Mouse (Mus musculus) cerebellum, adult 9-10 months (tissue): Measurements from ENCODE around the gene Myh6.
"Not testable (repeated sequence)": the region's sequence is repeated elsewhere in the genome, so short reads cannot be mapped to it uniquely, and the experiment has no call there.

ENCODE experiments used
- DNase-seq: peaks from one replicate; pipeline ENCODE4 v3.0.0; 2022

Gene Myh6

DNA sequence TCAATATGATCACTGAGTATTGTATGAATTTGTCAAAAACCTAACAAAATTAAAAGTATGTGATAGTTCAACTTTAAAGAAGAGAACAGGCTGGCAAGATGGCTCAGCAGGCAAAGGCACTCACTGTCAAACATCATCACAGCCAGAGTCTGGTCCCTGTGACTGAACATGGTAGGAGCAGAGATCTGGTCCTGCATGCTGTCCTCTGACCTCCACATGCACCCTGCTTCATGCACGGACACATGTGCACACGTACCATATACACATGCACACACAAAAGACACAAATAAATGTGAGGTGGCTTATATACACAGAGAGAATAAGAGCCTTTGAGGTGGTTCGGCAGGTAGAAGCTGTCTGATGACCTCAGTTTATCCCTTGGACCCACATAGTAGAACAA, 11.2 kb downstream of the Myh6 start:
- no peak for DNase-seq

DNA sequence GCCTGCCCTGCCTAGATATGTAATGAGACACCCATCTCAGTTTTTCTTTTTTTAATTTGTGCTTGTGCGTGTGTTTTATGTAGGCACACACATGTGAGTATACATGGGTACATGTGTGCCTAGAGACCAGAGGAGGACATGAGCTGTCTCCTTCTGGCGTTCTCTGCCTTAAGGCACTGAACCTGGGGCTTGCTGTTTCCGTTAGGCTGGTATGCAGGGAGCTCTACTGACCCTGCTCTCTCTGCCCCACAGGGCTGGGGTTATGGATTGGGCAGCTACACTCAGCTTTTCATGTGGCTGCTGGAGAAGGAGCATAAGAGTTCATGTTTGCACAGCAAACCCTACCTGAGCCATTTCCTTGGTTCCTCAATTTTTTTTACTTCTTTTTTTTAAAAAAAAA, 12.3 kb downstream of the Myh6 start:
- no peak for DNase-seq

DNA sequence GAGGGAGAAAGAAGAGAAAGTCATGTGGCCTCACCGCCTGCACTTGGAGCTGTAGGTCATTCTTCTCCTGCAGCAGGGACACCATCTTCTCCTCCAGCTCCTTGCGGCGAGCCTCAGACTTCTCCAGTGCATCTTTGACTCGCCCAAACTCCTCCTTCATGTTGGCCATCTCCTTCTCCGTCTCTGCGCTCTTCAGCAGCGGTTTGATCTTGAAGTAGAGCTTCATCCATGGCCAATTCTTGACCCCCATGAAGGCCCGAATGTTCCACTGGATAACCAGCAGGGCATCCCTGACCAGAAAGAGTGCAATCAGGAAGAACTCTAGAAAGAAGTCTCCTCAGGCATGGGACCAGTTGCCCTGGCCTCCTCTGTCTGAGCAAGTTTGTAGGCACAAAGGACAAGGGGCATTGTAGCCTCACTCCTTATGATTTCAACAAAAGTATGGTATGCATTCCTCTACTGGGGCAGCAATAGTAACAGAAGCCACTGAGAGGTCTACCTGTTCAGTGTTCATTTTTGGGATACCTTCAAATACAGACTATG, 13.0 kb downstream of the Myh6 start:
- no peak for DNase-seq

DNA sequence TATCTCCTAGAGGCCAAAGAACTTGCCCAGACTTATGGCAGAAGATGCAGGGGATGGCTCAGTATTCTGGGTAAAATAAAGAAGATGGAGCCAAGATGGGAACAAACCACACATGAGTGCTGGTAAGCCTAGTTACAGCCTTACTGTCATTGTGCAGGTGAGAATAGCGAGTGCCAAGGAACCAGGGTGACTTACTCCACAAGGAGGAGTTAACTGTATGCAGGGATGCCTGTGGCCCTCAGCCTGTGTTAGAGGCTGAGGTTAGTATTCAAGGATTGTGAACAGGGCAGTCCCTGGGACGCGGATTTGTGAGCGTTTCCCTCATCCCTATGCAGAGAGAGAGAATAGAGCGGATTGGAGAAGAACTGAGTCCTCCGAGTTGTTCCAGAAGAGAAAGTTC, 15.1 kb downstream of the Myh6 start:
- DNase-seq: no peak

DNA sequence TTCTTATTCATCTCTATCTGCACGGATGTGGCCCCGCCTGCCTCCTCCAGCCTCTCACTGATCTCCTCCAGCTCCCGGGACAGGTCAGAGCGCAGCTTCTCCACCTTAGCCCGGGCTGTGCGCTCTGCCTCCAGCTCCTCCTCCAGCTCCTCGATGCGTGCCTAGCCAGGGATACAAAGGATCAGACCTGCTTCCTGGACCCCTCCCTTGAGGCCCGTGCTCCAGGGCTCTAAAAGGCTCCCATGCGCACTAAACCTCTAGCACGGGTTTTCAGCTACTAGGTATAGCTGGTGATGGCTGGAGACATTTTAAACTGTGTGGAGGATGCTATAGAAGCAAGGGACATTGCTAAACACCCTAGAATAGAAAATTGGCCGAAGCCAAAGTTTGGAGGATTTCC, 16.2 kb downstream of the Myh6 start:
- DNase-seq: no peak

DNA sequence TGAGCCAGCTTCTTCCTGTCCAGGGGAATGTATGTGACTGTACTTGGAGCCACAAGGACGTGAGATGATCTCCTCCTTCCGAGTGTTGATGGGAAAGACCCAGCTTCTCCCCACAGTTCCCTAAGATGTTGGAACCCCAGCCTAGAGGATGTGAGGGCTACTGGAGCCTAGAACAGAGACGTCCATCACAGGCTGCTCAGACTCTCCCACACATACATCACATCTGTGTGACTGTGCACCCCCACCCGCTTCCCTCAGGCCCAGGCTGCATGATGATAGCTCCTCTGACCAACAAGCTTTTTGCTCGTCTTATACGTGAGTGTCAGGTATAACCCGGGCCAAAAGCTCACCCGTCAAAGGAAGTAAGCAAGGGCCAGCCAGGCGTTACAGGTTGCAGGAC, 17.9 kb downstream of the Myh6 start:
- DNase-seq: no peak

DNA sequence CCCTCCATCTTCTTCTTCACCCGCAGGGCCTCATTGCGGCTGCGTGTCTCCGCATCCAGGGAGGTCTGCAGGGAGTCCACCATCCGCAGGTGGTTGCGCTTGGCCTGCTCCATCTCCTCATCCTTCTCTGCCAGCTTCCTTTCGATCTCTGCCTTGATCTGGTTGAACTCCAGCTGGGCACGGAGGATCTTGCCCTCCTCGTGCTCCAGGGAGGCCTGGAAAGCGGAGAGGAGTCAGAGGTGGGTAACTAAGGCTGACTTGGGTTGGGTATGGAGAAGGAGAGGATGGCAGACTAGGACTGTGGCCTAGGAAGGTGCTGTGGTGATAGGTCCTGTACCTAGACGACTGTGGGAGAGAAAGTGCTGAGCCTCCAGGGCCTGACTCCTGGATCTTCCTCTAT, 19.7 kb downstream of the Myh6 start:
- DNase-seq: not testable (repeated sequence)

DNA sequence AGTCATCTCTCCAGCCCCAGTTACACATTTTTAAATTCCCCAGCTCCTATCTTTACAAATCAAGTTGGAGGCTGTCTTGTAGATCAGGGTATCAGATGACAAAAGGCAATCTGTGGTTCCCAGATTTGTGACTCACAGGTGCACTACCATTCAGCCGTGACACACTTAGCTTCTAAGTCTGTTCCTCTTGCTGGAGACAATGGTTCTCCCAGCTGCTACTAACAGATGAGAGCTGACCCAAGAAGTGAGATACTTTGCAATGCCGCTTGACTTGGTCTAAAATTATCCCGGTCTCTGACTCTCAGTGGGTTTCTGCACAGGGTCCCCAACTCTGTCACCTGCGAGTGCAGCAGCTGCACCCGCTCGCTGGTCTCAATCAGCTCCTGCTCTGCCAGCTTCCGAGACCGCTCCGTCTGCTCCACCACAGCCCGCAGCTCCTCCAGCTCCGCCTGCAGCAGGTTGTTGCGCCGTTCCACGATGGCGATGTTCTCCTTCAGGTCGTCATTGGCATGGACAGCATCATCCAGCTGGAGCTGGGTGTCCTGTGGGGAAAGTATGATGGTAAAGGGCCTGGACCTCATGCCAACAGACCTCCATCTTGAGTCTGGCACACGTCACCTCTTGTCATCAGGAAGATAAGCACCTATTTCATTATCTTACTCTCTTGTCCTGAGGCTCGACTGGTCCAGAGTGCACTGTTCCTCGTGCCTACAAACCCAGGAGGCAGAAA, 20.6 kb downstream of the Myh6 start:
- DNase-seq: no peak

DNA sequence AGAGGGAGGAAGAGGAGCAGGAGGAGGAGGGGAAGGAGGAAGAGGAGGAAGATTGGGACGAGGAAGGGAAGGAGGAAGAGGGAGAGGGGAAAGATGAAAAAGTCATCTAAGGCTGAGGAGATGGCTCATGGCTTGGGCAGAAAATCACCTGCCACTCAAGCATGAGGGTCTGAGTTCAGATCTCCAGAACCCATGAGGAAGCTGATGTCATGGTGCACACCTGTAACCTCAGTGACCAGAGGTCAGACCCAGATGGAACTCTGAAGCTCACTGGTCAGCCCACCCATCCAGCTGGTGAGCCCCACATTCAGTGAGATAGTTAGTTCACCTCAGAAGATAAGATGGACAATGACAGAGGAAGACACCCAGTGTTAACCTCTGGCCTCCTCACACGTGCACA, 21.8 kb downstream of the Myh6 start:
- DNase-seq: no peak

DNA sequence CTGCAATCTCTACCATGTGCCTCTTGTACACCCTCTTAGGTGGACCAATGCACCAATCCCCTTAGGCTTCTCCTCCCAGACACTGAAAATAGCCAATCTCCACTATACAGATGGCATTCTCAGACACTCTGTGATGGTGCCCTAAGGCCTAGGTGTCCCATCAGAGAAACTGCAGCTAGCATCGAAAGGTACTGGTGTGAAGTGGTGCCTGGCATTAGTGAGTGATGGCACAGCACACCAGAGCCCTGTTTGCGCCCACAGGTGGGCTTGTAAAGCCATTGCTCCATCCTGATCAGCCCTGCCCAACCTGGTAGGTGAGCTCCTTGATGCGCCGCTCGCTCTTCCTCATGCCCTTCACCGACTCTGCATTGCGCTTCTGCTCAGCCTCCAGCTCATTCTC, 22.8 kb downstream of the Myh6 start:
- DNase-seq: no peak

DNA sequence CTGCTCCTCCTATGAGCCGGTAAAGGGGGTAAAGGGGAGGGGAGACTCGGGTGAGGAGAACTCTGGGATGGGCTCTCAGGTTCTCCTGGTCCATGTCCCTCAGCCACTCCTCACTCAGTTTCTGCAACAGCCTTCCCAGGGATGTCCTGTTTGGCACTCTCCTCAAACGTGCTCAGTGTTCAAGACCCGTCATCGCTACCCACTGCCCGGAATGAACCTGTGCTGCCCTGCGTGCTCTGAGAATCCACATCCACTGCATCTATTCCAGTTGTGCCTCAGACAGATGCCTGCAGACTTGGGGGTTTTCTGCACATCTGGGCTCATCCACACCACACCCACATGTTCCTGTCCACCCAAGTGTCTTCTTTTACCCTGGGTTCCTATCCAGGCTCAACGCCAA, 24.2 kb downstream of the Myh6 start:
- no peak for DNase-seq

DNA sequence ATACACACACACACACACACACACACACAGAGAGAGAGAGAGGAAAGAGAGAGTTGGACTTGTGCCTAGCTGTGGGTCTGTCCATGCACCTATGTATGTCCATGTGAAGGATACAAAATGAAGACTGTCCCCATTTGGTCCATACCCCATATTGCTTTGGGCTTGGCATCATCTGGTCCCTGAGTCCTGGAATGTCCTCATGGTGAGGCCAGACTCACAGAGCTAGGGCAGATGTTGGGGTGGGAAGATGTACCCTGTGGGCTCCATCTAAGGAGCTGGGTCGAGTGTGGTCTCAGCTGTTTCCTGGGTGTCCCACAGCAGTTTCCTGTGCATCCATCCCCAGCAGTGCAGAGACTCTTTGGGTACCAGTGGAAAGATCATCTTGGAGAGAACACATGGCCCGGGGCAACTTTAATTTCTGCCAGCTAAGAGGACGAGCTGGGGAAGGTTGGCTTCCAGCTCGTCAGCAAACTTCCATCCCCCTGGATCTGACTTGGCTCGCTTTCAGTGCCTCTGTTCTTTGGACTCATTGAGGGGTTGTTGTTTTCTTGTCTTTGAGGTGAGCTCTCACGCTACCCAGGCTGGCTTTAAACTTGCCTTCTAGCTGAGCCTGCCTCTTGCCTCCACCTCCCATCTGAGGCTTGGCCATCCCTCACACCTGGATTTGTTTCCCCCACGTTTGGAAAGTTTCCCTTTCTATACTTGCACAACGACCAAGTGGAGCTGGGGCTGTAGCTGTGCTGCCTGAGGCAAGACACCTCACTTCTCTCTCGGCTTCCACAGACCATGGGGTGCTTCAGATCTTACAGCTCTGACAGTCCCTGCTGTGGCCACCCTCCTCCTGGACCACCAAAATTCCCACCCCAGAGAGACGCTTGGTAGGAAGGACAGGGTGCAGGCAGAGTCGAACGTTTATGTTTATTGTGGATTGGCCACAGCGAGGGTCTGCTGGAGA, 25.4 kb downstream of the Myh6 start:
- DNase-seq: no peak

DNA sequence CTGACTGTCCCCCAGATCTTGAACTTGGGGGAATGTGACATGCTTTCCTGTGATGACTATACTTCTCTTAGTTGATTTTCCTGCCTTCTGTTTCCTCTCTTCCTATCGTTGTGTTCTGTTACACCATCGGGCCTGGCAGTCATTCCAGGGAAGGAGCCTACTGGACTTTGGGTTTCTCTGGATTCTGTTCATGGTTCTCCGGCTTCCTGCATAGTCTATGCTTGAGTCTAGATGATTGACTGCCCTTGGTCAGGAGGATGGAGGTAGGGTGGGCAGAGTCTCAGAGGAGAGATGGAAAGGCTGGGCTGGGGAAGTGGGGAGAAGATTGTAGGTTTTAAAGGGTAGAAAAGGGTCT, 26.6 kb downstream of the Myh6 start:
- no peak for DNase-seq

DNA sequence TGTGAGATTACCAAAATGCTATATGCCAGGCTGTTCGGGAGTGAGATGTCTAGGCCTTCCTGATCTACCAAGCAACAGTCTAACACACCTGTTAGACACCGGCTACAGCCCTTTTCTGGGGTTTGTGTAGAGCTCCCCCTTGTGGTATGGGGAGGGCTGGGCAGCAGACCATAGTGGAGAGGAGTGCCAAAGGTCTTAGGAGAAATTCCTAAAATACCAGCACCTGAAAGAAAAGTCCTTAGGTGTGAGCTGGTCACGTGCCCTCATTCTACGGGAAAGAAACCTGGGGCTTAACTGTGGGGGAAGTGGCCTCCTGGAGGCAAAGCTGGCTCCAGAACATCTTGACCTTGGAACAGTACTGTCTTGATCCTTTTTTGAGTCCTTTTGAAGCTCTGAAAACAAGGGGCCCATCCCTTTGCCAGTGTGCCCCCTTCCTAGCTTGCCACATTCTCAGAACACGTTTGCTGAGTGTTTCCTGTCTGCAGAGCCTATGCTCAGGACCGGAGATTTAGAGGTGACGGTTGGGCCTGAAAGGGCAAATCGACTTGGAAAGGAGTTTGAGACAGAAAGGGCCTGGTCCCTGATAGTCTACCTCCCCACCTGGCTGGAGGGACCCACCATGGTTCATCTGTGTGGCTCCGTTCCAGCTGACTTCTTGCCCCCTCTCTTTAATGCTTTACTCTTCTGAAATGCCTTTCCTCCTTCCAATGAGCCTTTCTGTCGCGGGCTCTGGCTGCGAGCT, 27.1 kb downstream of the Myh6 start:
- DNase-seq: peak; percentile 63

DNA sequence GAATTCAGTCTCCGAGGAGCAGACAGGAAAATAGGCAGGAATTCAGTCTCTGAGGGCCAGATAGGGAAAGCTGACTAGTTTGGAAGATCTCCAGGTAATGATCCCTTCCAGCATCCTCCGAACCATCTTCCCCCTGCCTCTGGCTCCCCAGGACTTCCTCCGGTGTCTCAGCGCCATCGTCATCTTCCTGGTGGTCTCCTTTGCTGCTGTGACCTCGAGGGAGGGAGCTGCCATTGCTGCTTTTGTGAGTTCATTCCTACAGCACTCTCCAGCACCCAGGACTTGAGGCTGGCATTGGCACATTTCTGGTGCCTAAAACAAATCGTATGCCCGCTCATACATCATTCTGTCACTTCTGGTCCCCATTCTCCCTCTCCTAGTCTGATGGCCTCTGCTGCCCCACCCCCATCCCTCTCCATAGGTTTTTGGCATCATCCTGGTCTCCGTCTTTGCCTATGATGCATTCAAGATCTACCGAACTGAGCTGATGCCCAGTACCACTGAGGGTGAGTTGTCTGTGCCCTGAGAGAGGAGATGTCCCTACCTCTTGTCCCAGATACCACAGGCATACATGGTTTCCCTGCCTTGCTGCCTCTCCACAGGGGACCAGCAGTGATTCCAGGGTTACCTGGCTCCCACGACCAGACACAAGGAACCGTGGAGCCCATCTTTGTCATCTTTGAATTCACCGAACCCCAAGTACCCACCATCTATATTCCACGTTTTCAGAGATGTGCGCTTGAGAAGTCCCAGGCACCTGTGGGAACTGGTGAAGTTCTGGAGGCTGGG, 28.1 kb downstream of the Myh6 start:
- no peak for DNase-seq

DNA sequence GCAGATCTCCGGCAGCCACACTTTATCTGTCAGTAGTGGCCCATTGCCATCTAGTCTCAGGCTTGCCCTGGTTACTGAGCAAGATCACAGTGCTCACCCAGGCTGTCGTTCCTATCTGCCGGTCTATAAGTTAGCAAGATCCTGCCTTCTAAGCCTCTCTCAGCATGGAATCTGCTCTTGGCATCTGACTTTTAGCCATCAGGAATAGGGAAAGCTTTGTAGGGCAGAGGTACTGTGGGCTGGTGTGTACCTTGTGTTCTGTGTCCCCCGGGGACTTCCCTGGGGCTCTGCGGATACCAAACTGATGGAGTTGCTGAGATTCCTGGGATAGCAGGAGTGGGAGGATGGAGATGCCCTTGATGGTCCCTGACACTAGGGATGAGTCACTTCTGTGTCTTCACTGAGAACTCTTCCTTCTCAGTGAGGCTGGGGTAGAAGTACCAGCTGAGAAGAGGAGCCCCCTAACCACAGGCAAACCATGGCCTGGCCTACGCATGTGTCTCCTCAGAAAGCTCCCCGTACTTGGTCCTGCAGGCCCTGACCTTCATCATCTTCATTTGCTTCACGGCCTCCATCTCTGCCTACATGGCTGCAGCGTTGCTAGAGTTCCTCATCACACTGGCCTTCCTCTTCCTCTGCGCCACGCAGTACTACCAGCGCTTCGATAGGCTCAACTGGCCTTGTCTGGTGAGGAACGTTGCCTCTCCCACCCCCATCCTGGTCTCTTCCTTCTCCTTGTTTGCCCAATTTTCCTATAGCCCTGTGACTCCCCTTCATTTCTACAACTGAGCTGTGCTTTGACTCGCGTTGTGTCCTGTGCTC, 29.2 kb downstream of the Myh6 start:
- DNase-seq: no peak

DNA sequence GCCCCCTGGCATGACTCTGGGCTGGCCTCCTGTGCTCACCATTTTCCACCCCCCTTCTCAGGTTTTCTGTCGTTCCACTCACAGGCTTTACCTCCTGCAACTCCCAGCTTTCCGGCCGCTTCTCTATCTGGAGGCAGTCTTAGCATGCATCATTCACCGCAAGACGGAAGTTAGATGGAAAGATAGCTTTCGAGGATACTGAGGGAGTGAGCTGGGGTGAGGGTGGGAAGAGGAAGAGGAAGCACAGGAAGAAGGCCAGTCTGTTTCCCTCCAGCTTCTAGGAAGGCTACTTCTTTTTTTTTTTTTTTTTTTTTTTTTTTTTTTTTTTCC, 29.9 kb downstream of the Myh6 start:
- DNase-seq: no peak

DNA sequence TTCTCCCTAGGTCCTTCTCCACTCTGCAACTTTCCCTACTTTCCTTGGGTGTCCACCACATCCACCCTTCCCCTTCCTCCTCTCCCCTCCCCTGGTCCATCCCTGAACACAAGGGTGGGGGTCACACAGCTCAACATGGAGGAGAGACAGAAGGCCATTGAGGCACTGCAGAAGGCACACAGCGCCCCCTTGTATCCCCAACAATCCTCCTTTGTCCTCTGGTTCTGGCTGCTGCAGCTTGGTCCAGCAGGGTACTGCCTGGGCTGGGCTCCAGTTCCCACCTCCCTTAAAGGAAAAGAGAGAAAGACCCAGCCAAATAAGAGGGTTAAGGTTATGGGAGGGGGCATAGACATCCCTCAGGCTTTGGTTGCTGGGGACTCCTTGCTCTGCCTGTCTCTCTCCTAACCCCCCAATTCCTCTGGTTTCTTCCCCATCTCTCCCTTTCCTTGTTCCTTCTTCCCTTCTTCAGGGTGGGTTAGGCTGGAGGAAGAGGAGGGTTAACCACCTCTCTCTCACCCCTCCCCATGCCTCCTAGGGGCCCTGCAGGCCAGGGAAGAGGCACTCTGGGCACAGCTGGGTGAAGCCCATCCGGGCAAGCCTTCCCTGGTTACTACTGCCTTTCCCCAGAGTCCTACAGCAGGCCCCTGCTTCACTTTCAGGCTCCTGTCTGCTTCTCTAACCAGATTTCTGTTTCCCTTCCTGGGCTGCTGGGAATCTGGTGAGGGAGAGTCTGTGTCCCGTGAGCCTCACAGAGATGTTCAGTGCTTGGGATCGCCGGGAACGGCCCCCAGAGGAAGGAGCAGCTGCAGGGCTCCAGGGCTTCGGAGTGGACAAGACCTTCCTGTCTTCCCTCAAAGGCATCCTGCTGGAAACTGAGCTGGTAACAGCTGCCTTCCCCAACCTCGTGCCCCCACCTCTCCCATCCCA, 30.6 kb downstream of the Myh6 start, which contains the start of gene Cmtm5:
Gene Cmtm5 (plus strand): TSS at position 358 of the 927 bp plus-strand sequence.
- peak; percentile 50 for DNase-seq

DNA sequence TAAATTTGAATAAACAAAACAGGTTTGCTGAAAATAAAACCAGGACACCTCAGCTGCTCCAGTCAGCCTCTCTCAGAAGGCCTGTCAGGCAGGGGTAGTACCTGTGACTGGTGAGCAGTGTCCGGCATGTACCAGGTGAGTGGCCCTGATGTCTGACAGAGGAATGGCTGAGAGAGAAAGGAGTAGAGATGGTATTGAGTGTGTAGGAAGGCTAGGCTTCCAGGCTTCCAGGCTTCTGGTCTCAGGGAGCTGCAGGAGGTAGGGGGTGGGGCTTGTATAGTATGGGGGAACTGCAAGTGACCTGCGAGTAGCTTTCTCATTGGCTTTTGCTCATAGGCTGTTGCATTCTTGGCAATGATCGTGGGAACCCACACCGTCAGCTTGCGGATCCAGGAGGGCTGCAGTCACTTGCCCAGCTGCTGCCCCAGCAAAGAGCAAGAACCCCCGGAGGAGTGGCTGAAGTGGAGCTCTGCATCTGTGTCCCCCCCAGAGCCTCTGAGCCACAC, 34.0 kb downstream of the Myh6 start, which contains the start of gene Il25:
Gene Il25 (plus strand): TSS at position 51 of the 506 bp plus-strand sequence.
- DNase-seq: no peak

DNA sequence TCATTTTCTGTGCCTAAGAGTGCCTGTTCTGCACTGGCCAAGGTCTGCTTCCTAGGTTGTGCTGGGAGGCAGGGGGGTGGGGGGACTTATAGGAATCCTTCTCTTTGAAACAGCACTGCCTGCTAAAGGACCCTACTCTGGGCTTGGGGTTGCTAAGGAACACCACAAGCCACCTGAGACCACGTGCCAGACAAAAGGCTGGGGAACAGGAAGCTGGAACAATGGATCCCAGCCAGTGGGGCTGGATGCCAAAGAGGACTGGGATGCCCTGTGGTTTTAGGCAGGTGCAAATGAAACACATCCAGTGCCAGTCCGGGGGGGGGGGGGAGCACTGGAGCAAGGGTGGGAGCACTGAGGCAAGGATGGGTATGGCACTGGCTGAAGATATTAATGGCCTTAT, 36.3 kb downstream of the Myh6 start:
- no peak for DNase-seq
